Mouse (Mus musculus) lung, embryonic 14.5 days (tissue): ENCODE measurements around the gene 0610012G03Rik. TPM values are rescaled to one million over a fixed set of nuclear protein-coding genes. Genes with fewer than 3 reads are reported as not detected.

ENCODE experiments used
- ATAC-seq: fragments of 200-750 bp; cut with Nextera tagmentation; 2 replicates; pipeline ENCODE4 v1.8.0; 2017; ENCODE audit warnings: mild to moderate bottlenecking, moderate TSS enrichment, moderate library complexity; ENCODE audit not compliant: insufficient read depth
- DNase-seq: peaks from one replicate; pipeline ENCODE4 v3.0.0-alpha.2; 2015
- H3K27ac ChIP-seq: fragments of 300-500 bp; sonication (generic); 2 replicates; pipeline ENCODE4 v1.5.1; 2014; ENCODE audit warnings: low read depth, mild to moderate bottlenecking, moderate library complexity
- H3K27me3 ChIP-seq: fragments of 300-500 bp; sonication (generic); 2 replicates; pipeline ENCODE4 v1.6.1; 2014; ENCODE audit warnings: low read length, control low read depth; ENCODE audit not compliant: insufficient read depth
- H3K36me3 ChIP-seq: fragments of 300-500 bp; sonication (generic); 2 replicates; pipeline ENCODE4 v1.6.1; 2014; ENCODE audit warnings: control low read depth; ENCODE audit not compliant: insufficient read depth
- H3K4me1 ChIP-seq: fragments of 300-500 bp; sonication (generic); 2 replicates; pipeline ENCODE4 v1.6.1; 2014; ENCODE audit warnings: antibody characterized with exemption, control low read depth; ENCODE audit not compliant: insufficient read depth
- H3K4me2 ChIP-seq: fragments of 300-500 bp; sonication (generic); 2 replicates; pipeline ENCODE4 v1.6.1; 2014; ENCODE audit warnings: mild to moderate bottlenecking
- H3K4me3 ChIP-seq: fragments of 300-500 bp; sonication (generic); 2 replicates; pipeline ENCODE4 v1.5.1; 2014; ENCODE audit warnings: low read depth, low read length
- H3K9ac ChIP-seq: fragments of 300-500 bp; sonication (generic); 2 replicates; pipeline ENCODE4 v1.6.1; 2014
- H3K9me3 ChIP-seq: fragments of 300-500 bp; sonication (generic); 2 replicates; pipeline ENCODE4 v1.6.1; 2016; ENCODE audit warnings: low read depth, low read length, control low read depth
- CTCF ChIP-seq: IDR thresholded peaks from 2 replicates; pipeline ENCODE4 v1.5.1; 2016; ENCODE audit warnings: antibody characterized with exemption, low read depth
- WGBS: fragments of 180-500 bp; shearing (Covaris S2); extraction: QIAGEN DNeasy Blood & Tissue Kit; methylation state at CpG from one replicate; pipeline ENCODE4 v1.1.7; 2014; 5-methylcytosine and 5-hydroxymethylcytosine counted together
- polyA plus RNA-seq: library from polyadenylated mRNA; unstranded; fragments of >200 nt; fragmentation: Nextera tagmentation; extraction: Ambion mirVana; gene quantifications from 2 replicates; pipeline ENCODE4 v1.2.1, GENCODE M21; 2014

Gene 0610012G03Rik
- polyA plus RNA-seq, 1 experiment from 2014 or later: 80.5 TPM

- peak; percentile 49; the same call in 1 of the 2 replicates for ATAC-seq
- TF ChIP-seq CTCF: peak; percentile 90
- H3K9me3 ChIP-seq: no peaks in the 10 kb centered on the region
- no peak overlapping the region for H3K9ac ChIP-seq
- H3K4me3 ChIP-seq: no peak overlapping the region
- H3K4me2 ChIP-seq: no peak overlapping the region
- 4% methylated on average over 10 of the region's 10 CpGs for WGBS
- H3K27me3 ChIP-seq: no peaks in the 10 kb centered on the region
- no peaks in the 10 kb centered on the region for H3K36me3 ChIP-seq
- H3K27ac ChIP-seq: no peak overlapping the region
- peak; percentile 88 for DNase-seq
- H3K4me1 ChIP-seq: no peaks in the 10 kb centered on the region
Observed at GRCm38 (mm10) chr16:31943980-31944379, 4.3 kb downstream of the 0610012G03Rik start.

- Histone ChIP-seq H3K36me3 (no peaks in the 10 kb centered on the region), H3K9ac (no peak overlapping the region), H3K27me3 (peaks cover 9% of the 10 kb centered on the region), H3K4me3 (no peak overlapping the region), H3K4me1 (no peaks in the 10 kb centered on the region), H3K9me3 (no peaks in the 10 kb centered on the region), H3K27ac (no peak overlapping the region), H3K4me2 (no peak overlapping the region)
- WGBS: 60% methylated on average over 2 of the region's 2 CpGs
- ATAC-seq: no peak
- DNase-seq: no peak
- TF ChIP-seq CTCF: no peak
Observed at GRCm38 (mm10) chr16:31940586-31940985, 7.7 kb downstream of the 0610012G03Rik start.

- Histone ChIP-seq H3K36me3 (no peaks in the 10 kb centered on the region), H3K4me3 (no peak overlapping the region), H3K27ac (no peak overlapping the region), H3K4me1 (0 out of 2 replicates have a peak, but pooled peaks cover 1% of the 10 kb centered on the region), H3K9me3 (no peaks in the 10 kb centered on the region), H3K4me2 (no peak overlapping the region), H3K9ac (no peak overlapping the region), H3K27me3 (peaks cover 26% of the 10 kb centered on the region)
- DNase-seq (no peak), ATAC-seq (no peak)
- no peak for TF ChIP-seq CTCF
- WGBS: 63% methylated on average over 6 of the region's 6 CpGs
Observed at GRCm38 (mm10) chr16:31938856-31939255, 9.4 kb downstream of the 0610012G03Rik start.

GRCm38 (mm10) chr16:31936568-31936967, 11.7 kb downstream of the 0610012G03Rik start:
- Histone ChIP-seq H3K4me2 (no peak overlapping the region), H3K4me1 (0 out of 2 replicates have a peak, but pooled peaks cover 2% of the 10 kb centered on the region), H3K27ac (no peak overlapping the region), H3K4me3 (no peak overlapping the region), H3K27me3 (peaks cover 36% of the 10 kb centered on the region), H3K36me3 (no peaks in the 10 kb centered on the region), H3K9me3 (no peaks in the 10 kb centered on the region), H3K9ac (no peak overlapping the region)
- DNase-seq (no peak), ATAC-seq (no peak)
- 85% methylated on average over 4 of the region's 4 CpGs for WGBS
- TF ChIP-seq CTCF: peak; percentile 10; the same call in 1 of the 2 replicates

- no peaks in the 10 kb centered on the region for H3K36me3 ChIP-seq
- WGBS: 6% methylated on average over 36 of the region's 36 CpGs
- no peak overlapping the region; the same call in 1 of the 2 replicates for H3K9ac ChIP-seq
- 0 out of 2 replicates have a peak, but pooled peaks cover 2% of the 10 kb centered on the region for H3K4me1 ChIP-seq
- peak overlapping the region; percentile 57 for H3K4me2 ChIP-seq
- TF ChIP-seq CTCF: no peak
- peak overlapping the region; percentile 24 for H3K4me3 ChIP-seq
- DNase-seq (no peak), ATAC-seq (no peak)
- H3K9me3 ChIP-seq: no peaks in the 10 kb centered on the region
- peaks cover 41% of the 10 kb centered on the region for H3K27me3 ChIP-seq
- H3K27ac ChIP-seq: no peak overlapping the region
Observed at GRCm38 (mm10) chr16:31935091-31935979, 13.0 kb downstream of the 0610012G03Rik start.

GRCm38 (mm10) chr16:31934550-31935010, 13.7 kb downstream of the 0610012G03Rik start:
- peak overlapping the region; percentile 57; the same call in 1 of the 2 replicates for H3K4me2 ChIP-seq
- H3K9ac ChIP-seq: no peak overlapping the region
- 0 out of 2 replicates have a peak, but pooled peaks cover 2% of the 10 kb centered on the region for H3K4me1 ChIP-seq
- peaks cover 41% of the 10 kb centered on the region for H3K27me3 ChIP-seq
- H3K4me3 ChIP-seq: peak overlapping the region; percentile 24; the same call in 1 of the 2 replicates
- TF ChIP-seq CTCF: no peak
- DNase-seq (no peak), ATAC-seq (no peak)
- H3K27ac ChIP-seq: no peak overlapping the region
- no peaks in the 10 kb centered on the region for H3K9me3 ChIP-seq
- H3K36me3 ChIP-seq: no peaks in the 10 kb centered on the region
- WGBS: 23% methylated on average over 13 of the region's 13 CpGs

- Histone ChIP-seq H3K4me3 (peak within 1 kb of the TSS; percentile 51), H3K36me3 (no peaks in the 10 kb centered on the region), H3K27ac (no peak within 1 kb of the TSS), H3K4me2 (peak within 1 kb of the TSS; percentile 90), H3K9ac (peak within 1 kb of the TSS; percentile 51), H3K9me3 (no peaks in the 10 kb centered on the region), H3K4me1 (0 out of 2 replicates have a peak, but pooled peaks cover 2% of the 10 kb centered on the region), H3K27me3 (peaks cover 41% of the 10 kb centered on the region)
- no peak for DNase-seq
- ATAC-seq: no peak
- TF ChIP-seq CTCF: no peak
- 8% methylated on average over 42 of the region's 42 CpGs for WGBS
Observed at GRCm38 (mm10) chr16:31933751-31934549, 14.3 kb downstream of the 0610012G03Rik start, which contains the start of gene Pigz. TSS of gene Pigz (plus strand) at chr16:31933851.
